Mouse (Mus musculus) regulatory T cell (primary cell): ENCODE measurements around the gene Dennd2d.

Experiments
- in situ Hi-C: fragments of 300-600 bp; cut with MboI, MseI; formaldehyde crosslinking; loops from one replicate; pipeline ENCODE4 v1.15.1; 2025; ENCODE audit warnings: high pct_unique_total_duplicates

The Dennd2d gene

GRCm38 (mm10) chr3:106495346-106496044 lies 13.3 kb downstream of the Dennd2d start:
- in situ Hi-C loops: loop anchor here (5.0 to 25.0 kb wide), 2 partner anchors 47 to 808 kb away; partner anchors contain the start of gene Ddx20

GRCm38 (mm10) chr3:106496045-106496721 lies 14.0 kb downstream of the Dennd2d start:
- in situ Hi-C loops: loop anchor here (5.0 to 25.0 kb wide), 2 partner anchors 46 to 809 kb away; partner anchors contain the start of gene Ddx20

GRCm38 (mm10) chr3:106496996-106497395 lies 14.8 kb downstream of the Dennd2d start:
- in situ Hi-C loops: loop anchor here (5.0 to 25.0 kb wide), 2 partner anchors 45 to 810 kb away; partner anchors contain the start of gene Ddx20

GRCm38 (mm10) chr3:106500510-106500909 lies 18.3 kb downstream of the Dennd2d start:
- in situ Hi-C loops: no loop called here

- in situ Hi-C loops: no loop called here
Measured at GRCm38 (mm10) chr3:106502892-106503291, 20.7 kb downstream of the Dennd2d start.

GRCm38 (mm10) chr3:106510669-106511068 lies 28.5 kb downstream of the Dennd2d start:
- in situ Hi-C loops: no loop called here

GRCm38 (mm10) chr3:106515016-106515415 lies 32.8 kb downstream of the Dennd2d start:
- in situ Hi-C loops: no loop called here

- in situ Hi-C loops: no loop called here
Measured at GRCm38 (mm10) chr3:106522730-106523129, 40.5 kb downstream of the Dennd2d start.

- in situ Hi-C loops: no loop called here
Measured at GRCm38 (mm10) chr3:106526411-106526810, 44.2 kb downstream of the Dennd2d start.

- in situ Hi-C loops: no loop called here
Measured at GRCm38 (mm10) chr3:106528032-106528431, 45.8 kb downstream of the Dennd2d start.

- in situ Hi-C loops: no loop called here
Measured at GRCm38 (mm10) chr3:106533277-106533676, 51.1 kb downstream of the Dennd2d start.

- in situ Hi-C loops: loop anchor here (5.0 kb wide), 1 partner anchor 48 kb away; no protein-coding TSS in a partner anchor
Measured at GRCm38 (mm10) chr3:106544721-106545316, 62.6 kb downstream of the Dennd2d start.

GRCm38 (mm10) chr3:106547171-106547923 lies 65.1 kb downstream of the Dennd2d start, which contains the start of the genes Dram2 and Cept1:
Dram2 (plus strand) TSS chr3:106547798.
Cept1 (minus strand) TSS chr3:106547802.
- in situ Hi-C loops: no loop called here

- in situ Hi-C loops: no loop called here
Measured at GRCm38 (mm10) chr3:106547924-106548539, 65.8 kb downstream of the Dennd2d start.

GRCm38 (mm10) chr3:106548971-106549370 lies 66.8 kb downstream of the Dennd2d start:
- in situ Hi-C loops: no loop called here
